Mouse (Mus musculus) embryonic facial prominence, embryonic 11.5 days (tissue): Measurements from ENCODE around the gene Cyp51. TPM values are rescaled to one million over a fixed set of nuclear protein-coding genes. Genes with fewer than 3 reads are reported as not detected.
"Not testable (repeated sequence)": the region's sequence is repeated elsewhere in the genome, so short reads cannot be mapped to it uniquely, and the experiment has no call there.

Source experiments
- ATAC-seq: fragments of 200-750 bp; cut with Nextera tagmentation; replicated peaks from 2 replicates; pipeline ENCODE4 v1.8.0; 2017; ENCODE audit warnings: low read depth; ENCODE audit not compliant: insufficient number of reproducible peaks, low FRiP score, low TSS enrichment
- DNase-seq: peaks from one replicate; pipeline ENCODE4 v3.0.0-alpha.2; 2015; ENCODE audit warnings: low spot score
- H3K27ac ChIP-seq: fragments of 300-500 bp; sonication (generic); replicated peaks from 2 replicates; pipeline ENCODE4 v1.5.1; 2014; ENCODE audit warnings: mild to moderate bottlenecking, low read depth, low read length, control low read depth
- H3K27me3 ChIP-seq: fragments of 300-500 bp; sonication (generic); 2 replicates; pipeline ENCODE4 v1.6.1; 2014; ENCODE audit warnings: mild to moderate bottlenecking, low read length, moderate library complexity, mixed read lengths; ENCODE audit not compliant: control insufficient read depth, insufficient read depth
- H3K36me3 ChIP-seq: fragments of 300-500 bp; sonication (generic); replicated peaks from 2 replicates; pipeline ENCODE4 v1.6.1; 2014; ENCODE audit warnings: low read depth, mild to moderate bottlenecking, low read length, moderate library complexity, mixed read lengths; ENCODE audit not compliant: control insufficient read depth, insufficient read depth
- H3K4me1 ChIP-seq: fragments of 300-500 bp; sonication (generic); 2 replicates; pipeline ENCODE4 v1.6.1; 2014; ENCODE audit warnings: low read length, mixed read lengths; ENCODE audit not compliant: control insufficient read depth, insufficient read depth
- H3K4me2 ChIP-seq: fragments of 300-500 bp; sonication (generic); 2 replicates; pipeline ENCODE4 v1.6.1; 2014; ENCODE audit warnings: low read depth, mild to moderate bottlenecking, control low read depth, low read length, moderate library complexity
- H3K4me3 ChIP-seq: fragments of 300-500 bp; sonication (generic); 2 replicates; pipeline ENCODE4 v1.5.1; 2014; ENCODE audit warnings: low read depth, low read length, control low read depth
- H3K9ac ChIP-seq: fragments of 300-500 bp; sonication (generic); replicated peaks from 2 replicates; pipeline ENCODE4 v1.6.1; 2014; ENCODE audit warnings: mild to moderate bottlenecking, control low read depth, low read length
- H3K9me3 ChIP-seq: fragments of 300-500 bp; sonication (generic); replicated peaks from 2 replicates; pipeline ENCODE4 v1.6.1; 2016; ENCODE audit warnings: mild to moderate bottlenecking, low read length, inconsistent platforms, mixed read lengths; ENCODE audit not compliant: control insufficient read depth
- WGBS: fragments of 180-500 bp; shearing (Covaris S2); extraction: QIAGEN DNeasy Blood & Tissue Kit; methylation state at CpG from one replicate; pipeline ENCODE4 v1.1.7; 2014; 5-methylcytosine and 5-hydroxymethylcytosine counted together
- polyA plus RNA-seq: library from polyadenylated mRNA; unstranded; fragments of >200 nt; fragmentation: Nextera tagmentation; extraction: Ambion mirVana; gene quantifications from 2 replicates; pipeline ENCODE4 v1.2.1, GENCODE M21; 2014

The Cyp51 gene
- 130 and 142 TPM in 2 replicates for polyA plus RNA-seq

GRCm38 (mm10) chr5:4104341-4105040 lies at the start of gene Cyp51:
Gene Cyp51 (minus strand): TSS chr5:4104746.
- Histone ChIP-seq H3K4me2 (peak within 1 kb of the TSS; percentile 38), H3K27ac (peak within 1 kb of the TSS; percentile 98), H3K4me3 (peak within 1 kb of the TSS; percentile 96), H3K27me3 (no peaks in the 10 kb centered on the region), H3K36me3 (peaks cover 11% of the 10 kb centered on the region), H3K4me1 (no peaks in the 10 kb centered on the region; the same call in 1 of the 2 replicates), H3K9ac (peak within 1 kb of the TSS; percentile 86), H3K9me3 (no peaks in the 10 kb centered on the region)
- DNase-seq (peak; percentile 94), ATAC-seq (peak; percentile 98)
- WGBS = under 1% methylated on average over 59 of the region's 59 CpGs

GRCm38 (mm10) chr5:4112570-4113098 lies 8.1 kb upstream of the Cyp51 start:
- Histone ChIP-seq H3K36me3 (no peaks in the 10 kb centered on the region), H3K9me3 (no peaks in the 10 kb centered on the region), H3K27ac (no peak overlapping the region), H3K4me1 (no peaks in the 10 kb centered on the region), H3K9ac (no peak overlapping the region), H3K4me2 (no peak overlapping the region), H3K27me3 (no peaks in the 10 kb centered on the region), H3K4me3 (no peak overlapping the region)
- 92% methylated on average over 5 of the region's 5 CpGs for WGBS
- ATAC-seq (no peak), DNase-seq (no peak)

- H3K9ac ChIP-seq, H3K9me3 ChIP-seq, H3K36me3 ChIP-seq, ATAC-seq, H3K4me3 ChIP-seq, H3K4me1 ChIP-seq, DNase-seq, H3K4me2 ChIP-seq, H3K27me3 ChIP-seq, H3K27ac ChIP-seq: not testable (repeated sequence)
- WGBS = 48% methylated on average over 7 of the region's 7 CpGs
Measured at GRCm38 (mm10) chr5:4107056-4107455, 2.5 kb upstream of the Cyp51 start.

GRCm38 (mm10) chr5:4105651-4106186 lies 1.2 kb upstream of the Cyp51 start:
- no peak overlapping the region for H3K4me2 ChIP-seq
- no peak overlapping the region for H3K4me3 ChIP-seq
- no peak overlapping the region for H3K9ac ChIP-seq
- ATAC-seq (no peak), DNase-seq (no peak)
- no peaks in the 10 kb centered on the region; the same call in 1 of the 2 replicates for H3K4me1 ChIP-seq
- H3K27me3 ChIP-seq = no peaks in the 10 kb centered on the region
- 89% methylated on average over 2 of the region's 2 CpGs for WGBS
- peaks cover 7% of the 10 kb centered on the region for H3K36me3 ChIP-seq
- no peaks in the 10 kb centered on the region for H3K9me3 ChIP-seq
- H3K27ac ChIP-seq = no peak overlapping the region

- ATAC-seq = peak; percentile 72
- Histone ChIP-seq H3K4me2 (peak overlapping the region; percentile 38), H3K4me3 (peak overlapping the region; percentile 96), H3K9ac (peak overlapping the region; percentile 86), H3K27ac (peak overlapping the region; percentile 98), H3K9me3 (no peaks in the 10 kb centered on the region), H3K4me1 (no peaks in the 10 kb centered on the region; the same call in 1 of the 2 replicates), H3K36me3 (peaks cover 14% of the 10 kb centered on the region), H3K27me3 (no peaks in the 10 kb centered on the region)
- DNase-seq = peak; percentile 13
- WGBS = 1% methylated on average over 41 of the region's 41 CpGs
Measured at GRCm38 (mm10) chr5:4103626-4104340, 763 bp downstream of the Cyp51 start.

- WGBS = 96% methylated on average over 2 of the region's 2 CpGs
- Histone ChIP-seq H3K36me3 (peaks cover 14% of the 10 kb centered on the region), H3K27me3 (no peaks in the 10 kb centered on the region), H3K4me2 (no peak overlapping the region), H3K27ac (no peak overlapping the region), H3K9me3 (no peaks in the 10 kb centered on the region), H3K4me1 (no peaks in the 10 kb centered on the region; the same call in 1 of the 2 replicates), H3K9ac (no peak overlapping the region), H3K4me3 (no peak overlapping the region)
- DNase-seq = no peak
- no peak for ATAC-seq
Measured at GRCm38 (mm10) chr5:4101770-4102169, 2.8 kb downstream of the Cyp51 start.

- no peak overlapping the region for H3K9ac ChIP-seq
- no peak for ATAC-seq
- H3K27ac ChIP-seq = no peak overlapping the region
- WGBS = 96% methylated on average over 4 of the region's 4 CpGs
- peaks cover 14% of the 10 kb centered on the region for H3K36me3 ChIP-seq
- H3K4me3 ChIP-seq = no peak overlapping the region
- no peak overlapping the region for H3K4me2 ChIP-seq
- H3K27me3 ChIP-seq = no peaks in the 10 kb centered on the region
- H3K4me1 ChIP-seq = no peaks in the 10 kb centered on the region; the same call in 1 of the 2 replicates
- no peaks in the 10 kb centered on the region for H3K9me3 ChIP-seq
- no peak for DNase-seq
Measured at GRCm38 (mm10) chr5:4101031-4101430, 3.5 kb downstream of the Cyp51 start.
